In the genomic region with DNA sequence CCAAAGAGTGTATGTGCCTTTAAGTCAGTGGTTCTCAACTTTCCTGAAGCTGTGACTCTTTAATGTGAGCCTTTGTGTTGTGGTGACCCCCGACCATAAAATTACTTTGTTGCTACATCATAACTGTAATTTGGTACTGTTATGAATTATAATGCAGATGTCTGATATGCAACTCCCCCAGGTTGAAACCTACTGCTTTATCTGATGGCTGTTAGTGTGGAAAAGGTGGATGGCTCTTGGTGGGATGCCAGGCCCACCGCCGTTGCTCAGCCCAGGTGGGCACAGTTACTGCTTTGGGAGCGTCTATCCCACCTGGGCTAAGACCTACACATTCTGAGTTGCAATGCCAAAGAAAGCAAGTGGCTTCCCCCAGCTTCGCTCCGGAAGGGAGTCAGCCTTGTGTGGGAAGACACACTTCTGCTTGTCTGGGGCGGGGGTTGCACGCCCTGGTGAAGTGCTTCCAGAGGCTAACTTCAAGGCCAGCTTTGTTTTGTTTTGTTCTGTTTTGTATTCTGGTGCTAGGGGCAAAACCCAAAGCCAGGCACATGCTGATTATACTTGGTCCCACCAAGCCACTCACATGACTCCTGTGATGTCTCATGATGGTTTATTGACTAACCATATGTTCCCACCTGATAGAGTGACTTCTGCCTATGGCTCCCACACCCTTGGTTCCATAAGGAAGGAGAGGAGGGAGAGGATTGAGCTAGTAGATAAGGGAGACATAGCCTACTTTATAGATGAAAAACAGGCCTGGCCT, we compare ENCODE assay signal across 22 mouse cellular contexts. TPM values are rescaled to one million over a fixed set of nuclear protein-coding genes. Genes with fewer than 3 reads are reported as not detected.
A peak's percentile ranks its signal among the peaks of the same experiment; 100 is the strongest.
DNase-seq lines count a peak whose midpoint lies in the region; ATAC-seq and TF ChIP-seq lines count a peak whose summit lies in the region.
"Had no signal": no experiment of that assay in that cellular context is flagged by ENCODE, and none has a peak within 500 bp of the region (broad histone marks: within the 10 kb centered on the region; RNA-seq: fewer than 3 reads in every experiment).

No protein-coding gene starts in this region.

- WGBS in liver, embryonic 12.5 days (ENCODE audit: insufficient replicate concordance): 47% methylated on average over 8 of the region's 8 CpGs

- H3K27ac ChIP-seq in liver, embryonic 12.5 days: no peak overlapping the region
- H3K27ac ChIP-seq in CH12.LX (ENCODE audit: insufficient read depth, low read depth): peak overlapping the region; percentile 96
- H3K27ac ChIP-seq: forebrain, embryonic 10.5 days; hindbrain, embryonic 13.5 days; limb, embryonic 12.5 days; liver, embryonic 15.5 days; midbrain, embryonic 13.5 days; stomach, postnatal 0 days had no signal

- no peaks in the 10 kb centered on the region for H3K79me2 ChIP-seq in CH12.LX (replicated peaks; ENCODE audit: control insufficient read depth, extremely low read depth, insufficient read depth, poor library complexity, severe bottlenecking)

- dilution Hi-C loops in CH12.LX (cut with MboI; ENCODE audit: extremely low pct_ligation_motif_present, extremely low pct_unique_long_range_greater_than_20kb, low sequenced_read_pairs): no loop called here

- no peak overlapping the region for H3K4me3 ChIP-seq in liver, embryonic 12.5 days
- H3K4me3 ChIP-seq in CH12.LX (replicated peaks in 1 of 3; ENCODE audit: low read depth in 2 of 3, low read length in 2 of 3, poor library complexity in 1 of 3): peak overlapping the region in 2 of 3 experiments; percentile 12 to 36
- H3K4me3 ChIP-seq: forebrain, embryonic 10.5 days; hindbrain, embryonic 13.5 days; limb, embryonic 12.5 days; liver, embryonic 15.5 days; midbrain, embryonic 13.5 days had no signal

- H3K4me1 ChIP-seq in liver, embryonic 12.5 days: peaks cover 16% of the 10 kb centered on the region
- peaks cover 43 to 78% of the 10 kb centered on the region in 2 experiments for H3K4me1 ChIP-seq in CH12.LX (ENCODE audit: control insufficient read depth in 1 of 2, insufficient read depth in 2 of 2)
- H3K4me1 ChIP-seq: limb, embryonic 12.5 days had no signal

- in situ Hi-C loops in CH12.LX (cut with MboI; ENCODE audit: low pct_ligation_motif_present, low pct_unique_long_range_greater_than_20kb, low sequenced_read_pairs): no loop called here

- no peaks in the 10 kb centered on the region for H3K36me3 ChIP-seq in liver, embryonic 12.5 days
- no peaks in the 10 kb centered on the region for H3K36me3 ChIP-seq in CH12.LX (replicated peaks in 1 of 2; ENCODE audit: control insufficient read depth in 1 of 2, insufficient read depth in 1 of 2, low read length in 1 of 2)
- H3K36me3 ChIP-seq: forebrain, embryonic 10.5 days; hindbrain, embryonic 13.5 days; limb, embryonic 12.5 days; liver, embryonic 15.5 days; midbrain, embryonic 13.5 days had no signal

- H3K4me2 ChIP-seq in liver, embryonic 12.5 days: no peak overlapping the region
- H3K4me2 ChIP-seq in CH12.LX (ENCODE audit: insufficient read depth, low read depth, poor library complexity, severe bottlenecking): peak overlapping the region; percentile 77
- H3K4me2 ChIP-seq: hindbrain, embryonic 13.5 days; limb, embryonic 12.5 days; liver, embryonic 15.5 days; midbrain, embryonic 13.5 days had no signal

- no peak; the same call in 1 of the 2 replicates for TF ChIP-seq EP300 in CH12.LX (IDR thresholded peaks at IDR 0.05; ENCODE audit: low read length)

- no peak for TF ChIP-seq CTCF in CH12.LX (conservative IDR thresholded peaks at IDR 0.05 in 1 of 2, IDR thresholded peaks at IDR 0.05 in 1 of 2; ENCODE audit: low read depth in 2 of 2, low read length in 2 of 2)

- H3K9me3 ChIP-seq in liver, embryonic 12.5 days (replicated peaks): no peaks in the 10 kb centered on the region
- no peaks in the 10 kb centered on the region for H3K9me3 ChIP-seq in CH12.LX (replicated peaks; ENCODE audit: low read length)
- H3K9me3 ChIP-seq: forebrain, embryonic 10.5 days; hindbrain, embryonic 13.5 days; limb, embryonic 12.5 days; liver, embryonic 15.5 days; midbrain, embryonic 13.5 days had no signal

- DNase-seq in liver (no peak), CH12.LX (ENCODE audit: extremely low read depth) (no peak)
- DNase-seq in cerebellum, postnatal 25 days: no peak
- DNase-seq in frontal cortex, postnatal 25 days (ENCODE audit: low spot score in 2 of 2): no peak
- no peak for DNase-seq in frontal cortex, postnatal 10 days (ENCODE audit: low spot score in 2 of 2)
- DNase-seq: adrenal gland, postnatal 14 days; cerebellum, adult 8-10 months; gastrocnemius, postnatal 36 days; kidney, adult 9 months; kidney, postnatal 14 days; right cerebral cortex, postnatal 14 days; thymus, adult 2 months had no signal

- no peak for TF ChIP-seq RAD21 in CH12.LX (IDR thresholded peaks at IDR 0.05; ENCODE audit: low read depth, low read length)

- 0 out of 2 replicates have a peak, but pooled peaks have one; percentile 28 for ATAC-seq in liver, embryonic 12.5 days
- ATAC-seq in granulocyte monocyte progenitor cell, adult 5-6 weeks (replicated peaks; ENCODE audit: poor library complexity, severe bottlenecking): peak; percentile 43
- peak; percentile 22 for ATAC-seq in monocyte, adult 5-6 weeks (replicated peaks; ENCODE audit: insufficient number of reproducible peaks, low FRiP score, low TSS enrichment, poor library complexity, severe bottlenecking)
- ATAC-seq: forebrain, embryonic 16.5 days; midbrain, embryonic 13.5 days had no signal

- no peak for TF ChIP-seq POLR2A in CH12.LX (IDR thresholded peaks at IDR 0.05; ENCODE audit: low read depth, low read length)

- H3K9ac ChIP-seq in liver, embryonic 12.5 days: no peak overlapping the region
- H3K9ac ChIP-seq in CH12.LX (ENCODE audit: insufficient read depth, low read depth): peak overlapping the region; percentile 49
- H3K9ac ChIP-seq: hindbrain, embryonic 13.5 days; limb, embryonic 12.5 days; liver, embryonic 15.5 days; midbrain, embryonic 13.5 days had no signal

- H3K27me3 ChIP-seq in liver, embryonic 12.5 days (replicated peaks): peaks cover 4% of the 10 kb centered on the region
- H3K27me3 ChIP-seq in CH12.LX (replicated peaks): no peaks in the 10 kb centered on the region
- H3K27me3 ChIP-seq: liver, embryonic 15.5 days had no signal

TF ChIP-seq in CH12.LX, 34 proteins besides CTCF, POLR2A, EP300 and RAD21:
- TF ChIP-seq UBTF (IDR thresholded peaks at IDR 0.05; ENCODE audit: low read depth, low read length) (no peak), BHLHE40 (IDR thresholded peaks at IDR 0.05; ENCODE audit: low read depth, low read length) (peak; percentile 92), MYC (IDR thresholded peaks at IDR 0.05; ENCODE audit: low read depth, low read length) (no peak), ETS1 (conservative IDR thresholded peaks at IDR 0.05; ENCODE audit: low read depth, low read length) (peak; percentile 40; the same call in 1 of the 2 replicates), ZMIZ1 (IDR thresholded peaks at IDR 0.05; ENCODE audit: low read depth, low read length) (no peak), MAX (IDR thresholded peaks at IDR 0.05; ENCODE audit: low read length) (no peak), ZKSCAN1 (IDR thresholded peaks at IDR 0.05; ENCODE audit: borderline replicate concordance, low read depth, low read length) (no peak), TCF12 (IDR thresholded peaks at IDR 0.05; ENCODE audit: low read depth, low read length) (peak; percentile 23; the same call in 1 of the 2 replicates), JUN (IDR thresholded peaks at IDR 0.05; ENCODE audit: insufficient read depth, low read depth, low read length) (no peak), GABPA (IDR thresholded peaks at IDR 0.05; ENCODE audit: insufficient replicate concordance, low read depth, low read length) (no peak)

RNA-seq across cellular contexts. Expression of gene Bhlhe40, which starts 34.7 kb away (rescaled TPM):
- polyA plus RNA-seq in liver, embryonic 12.5 days (2016; fragmentation: Nextera tagmentation; extraction: Ambion mirVana): 4.0 and 6.1 TPM in 2 replicates
- 77.7 and 130 TPM in 2 replicates for total RNA-seq in CH12.LX (2012; rRNA removed)
- 44.6 and 55.4 TPM in 2 replicates for total RNA-seq in CH12.LX (2014; rRNA removed)
- 109 and 117 TPM in 2 replicates for polyA plus RNA-seq in CH12.LX (2012; ENCODE audit: insufficient read length, low read depth)
- total RNA-seq in granulocyte monocyte progenitor cell, adult 5-6 weeks (2014; fragmentation: Nextera tagmentation): 1.7 and 2.1 TPM in 2 replicates
- total RNA-seq in granulocyte monocyte progenitor cell, adult 5-6 weeks (2017): 3.5 and 5.9 TPM in 2 replicates
- total RNA-seq in monocyte, adult 5-6 weeks (2017): 293 to 388 TPM (median 305 TPM) in 3 replicates

Comparison
In these comparisons a context has a peak if more than half of its experiments do, and no peak if none do; other contexts are left out.
1. RNA of gene Bhlhe40, which starts 34.7 kb away (total RNA-seq): 293 to 388 TPM in monocyte, adult 5-6 weeks and 44.6 to 130 TPM in CH12.LX; 1.7 to 5.9 TPM in granulocyte monocyte progenitor cell, adult 5-6 weeks; every median in the first group is over 4 times any median in the second.
2. Peak in every context shown above with its lines, with median percentiles within 50 percentile points of each other: ATAC-seq.